Mouse (Mus musculus) kidney, embryonic 14.5 days (tissue): ENCODE measurements around the gene Cyp2d34. TPM values are rescaled to one million over a fixed set of nuclear protein-coding genes. Genes with fewer than 3 reads are reported as not detected.

ENCODE experiments used
- ATAC-seq: fragments of 200-750 bp; cut with Nextera tagmentation; 2 replicates; pipeline ENCODE4 v1.8.0; 2017; ENCODE audit warnings: moderate number of reproducible peaks, mild to moderate bottlenecking, moderate TSS enrichment, moderate library complexity; ENCODE audit not compliant: low FRiP score, low TSS enrichment
- H3K27ac ChIP-seq: fragments of 300-500 bp; sonication (generic); 2 replicates; pipeline ENCODE4 v1.5.1; 2014; ENCODE audit warnings: low read depth, mild to moderate bottlenecking, low read length, moderate library complexity, mixed read lengths
- H3K27me3 ChIP-seq: fragments of 300-500 bp; sonication (generic); 2 replicates; pipeline ENCODE4 v1.6.1; 2014; ENCODE audit warnings: mild to moderate bottlenecking, low read length; ENCODE audit not compliant: control insufficient read depth, insufficient read depth
- H3K36me3 ChIP-seq: fragments of 300-500 bp; sonication (generic); 2 replicates; pipeline ENCODE4 v1.6.1; 2014; ENCODE audit warnings: low read length, mixed read lengths; ENCODE audit not compliant: control insufficient read depth, insufficient read depth
- H3K4me1 ChIP-seq: fragments of 300-500 bp; sonication (generic); 2 replicates; pipeline ENCODE4 v1.6.1; 2014; ENCODE audit warnings: low read length, mixed read lengths; ENCODE audit not compliant: control insufficient read depth, insufficient read depth
- H3K4me2 ChIP-seq: fragments of 300-500 bp; sonication (generic); replicated peaks from 2 replicates; pipeline ENCODE4 v1.6.1; 2014; ENCODE audit warnings: low read depth, mild to moderate bottlenecking, low read length
- H3K4me3 ChIP-seq: fragments of 300-500 bp; sonication (generic); 2 replicates; pipeline ENCODE4 v1.5.1; 2014; ENCODE audit warnings: mild to moderate bottlenecking, low read length
- H3K9ac ChIP-seq: fragments of 300-500 bp; sonication (generic); 2 replicates; pipeline ENCODE4 v1.6.1; 2014; ENCODE audit warnings: low read depth, mild to moderate bottlenecking, low read length, moderate library complexity
- H3K9me3 ChIP-seq: fragments of 300-500 bp; sonication (generic); 2 replicates; pipeline ENCODE4 v1.6.1; 2016; ENCODE audit warnings: low read length; ENCODE audit not compliant: control insufficient read depth
- WGBS: fragments of 180-500 bp; shearing (Covaris S2); extraction: QIAGEN DNeasy Blood & Tissue Kit; methylation state at CpG from one replicate; pipeline ENCODE4 v1.1.7; 2014; 5-methylcytosine and 5-hydroxymethylcytosine counted together
- polyA plus RNA-seq: library from polyadenylated mRNA; unstranded; fragments of >200 nt; fragmentation: Nextera tagmentation; extraction: Ambion mirVana; gene quantifications from 2 replicates; pipeline ENCODE4 v1.2.1, GENCODE M21; 2014

The Cyp2d34 gene
- polyA plus RNA-seq: not detected in 2 replicates

GRCm38 (mm10) chr15:82620531-82621202, at the start of gene Cyp2d34:
Gene Cyp2d34, minus strand, starts transcription at chr15:82620946.
- no peaks in the 10 kb centered on the region for H3K9me3 ChIP-seq
- WGBS: 91% methylated on average over 7 of the region's 7 CpGs

GRCm38 (mm10) chr15:82656346-82656745, 35.6 kb upstream of the Cyp2d34 start:
- 56% methylated on average over 2 of the region's 2 CpGs for WGBS
- no peak overlapping the region for H3K4me3 ChIP-seq
- H3K9me3 ChIP-seq: no peaks in the 10 kb centered on the region

More at GRCm38 (mm10) chr15:82620531-82621202, at the start of gene Cyp2d34:
- no peaks in the 10 kb centered on the region for H3K4me1 ChIP-seq
- no peaks in the 10 kb centered on the region for H3K36me3 ChIP-seq
- H3K4me2 ChIP-seq: no peak within 1 kb of the TSS
- no peak within 1 kb of the TSS for H3K4me3 ChIP-seq
- no peak within 1 kb of the TSS for H3K9ac ChIP-seq
- no peaks in the 10 kb centered on the region for H3K27me3 ChIP-seq
- H3K27ac ChIP-seq: no peak within 1 kb of the TSS
- no peak for ATAC-seq

GRCm38 (mm10) chr15:82644371-82644770, 23.6 kb upstream of the Cyp2d34 start:
- H3K4me3 ChIP-seq: no peak overlapping the region
- H3K9ac ChIP-seq: no peak overlapping the region
- ATAC-seq: no peak
- no peaks in the 10 kb centered on the region for H3K36me3 ChIP-seq
- H3K27ac ChIP-seq: no peak overlapping the region
- no peaks in the 10 kb centered on the region for H3K4me1 ChIP-seq
- no peaks in the 10 kb centered on the region for H3K9me3 ChIP-seq
- H3K27me3 ChIP-seq: no peaks in the 10 kb centered on the region
- 85% methylated on average over 3 of the region's 3 CpGs for WGBS
- H3K4me2 ChIP-seq: no peak overlapping the region

More at GRCm38 (mm10) chr15:82656346-82656745, 35.6 kb upstream of the Cyp2d34 start:
- Histone ChIP-seq H3K4me2 (no peak overlapping the region), H3K4me1 (no peaks in the 10 kb centered on the region), H3K9ac (no peak overlapping the region), H3K27me3 (no peaks in the 10 kb centered on the region), H3K27ac (no peak overlapping the region), H3K36me3 (no peaks in the 10 kb centered on the region)
- no peak for ATAC-seq

GRCm38 (mm10) chr15:82643771-82644170, 23.0 kb upstream of the Cyp2d34 start:
- Histone ChIP-seq H3K4me2 (no peak overlapping the region), H3K4me1 (no peaks in the 10 kb centered on the region), H3K36me3 (no peaks in the 10 kb centered on the region), H3K27ac (no peak overlapping the region), H3K9ac (no peak overlapping the region), H3K9me3 (no peaks in the 10 kb centered on the region), H3K27me3 (no peaks in the 10 kb centered on the region), H3K4me3 (no peak overlapping the region)
- 94% methylated on average over 5 of the region's 5 CpGs for WGBS
- ATAC-seq: no peak

- ATAC-seq: no peak
- H3K9me3 ChIP-seq: no peaks in the 10 kb centered on the region
- H3K9ac ChIP-seq: no peak overlapping the region
- H3K27ac ChIP-seq: no peak overlapping the region
- 89% methylated on average over 3 of the region's 3 CpGs for WGBS
- H3K36me3 ChIP-seq: no peaks in the 10 kb centered on the region
- H3K4me3 ChIP-seq: no peak overlapping the region
- H3K4me2 ChIP-seq: no peak overlapping the region
- no peaks in the 10 kb centered on the region for H3K4me1 ChIP-seq
- no peaks in the 10 kb centered on the region for H3K27me3 ChIP-seq
Measured at GRCm38 (mm10) chr15:82642771-82643170, 22.0 kb upstream of the Cyp2d34 start.

GRCm38 (mm10) chr15:82641921-82642320, 21.2 kb upstream of the Cyp2d34 start:
- 85% methylated on average over 2 of the region's 2 CpGs for WGBS
- ATAC-seq: no peak

GRCm38 (mm10) chr15:82641390-82641789, 20.6 kb upstream of the Cyp2d34 start:
- Histone ChIP-seq H3K36me3 (no peaks in the 10 kb centered on the region), H3K27ac (no peak overlapping the region), H3K4me1 (no peaks in the 10 kb centered on the region), H3K27me3 (no peaks in the 10 kb centered on the region), H3K9me3 (no peaks in the 10 kb centered on the region), H3K9ac (no peak overlapping the region), H3K4me3 (no peak overlapping the region), H3K4me2 (no peak overlapping the region)
- WGBS: 93% methylated on average over 5 of the region's 5 CpGs
- ATAC-seq: no peak

More at GRCm38 (mm10) chr15:82641921-82642320, 21.2 kb upstream of the Cyp2d34 start:
- Histone ChIP-seq H3K36me3 (no peaks in the 10 kb centered on the region), H3K9ac (no peak overlapping the region), H3K9me3 (no peaks in the 10 kb centered on the region), H3K27ac (no peak overlapping the region), H3K4me1 (no peaks in the 10 kb centered on the region), H3K27me3 (no peaks in the 10 kb centered on the region), H3K4me3 (no peak overlapping the region), H3K4me2 (no peak overlapping the region)

GRCm38 (mm10) chr15:82640201-82640600, 19.5 kb upstream of the Cyp2d34 start:
- no peaks in the 10 kb centered on the region for H3K27me3 ChIP-seq
- no peak overlapping the region for H3K4me2 ChIP-seq
- no peak overlapping the region for H3K27ac ChIP-seq
- H3K9me3 ChIP-seq: no peaks in the 10 kb centered on the region
- H3K4me1 ChIP-seq: no peaks in the 10 kb centered on the region
- H3K36me3 ChIP-seq: no peaks in the 10 kb centered on the region
- no peak overlapping the region for H3K9ac ChIP-seq
- ATAC-seq: no peak
- 92% methylated on average over 7 of the region's 7 CpGs for WGBS
- H3K4me3 ChIP-seq: no peak overlapping the region

GRCm38 (mm10) chr15:82637130-82638075, 16.7 kb upstream of the Cyp2d34 start:
- 83% methylated on average over 14 of the region's 14 CpGs for WGBS
- Histone ChIP-seq H3K36me3 (no peaks in the 10 kb centered on the region), H3K4me3 (no peak overlapping the region), H3K27ac (no peak overlapping the region), H3K4me2 (no peak overlapping the region), H3K4me1 (no peaks in the 10 kb centered on the region), H3K9ac (no peak overlapping the region), H3K9me3 (no peaks in the 10 kb centered on the region), H3K27me3 (no peaks in the 10 kb centered on the region)
- no peak for ATAC-seq
